Mouse (Mus musculus) granulocyte monocyte progenitor cell, adult 5-6 weeks (primary cell): Measurements from ENCODE around the gene Wwtr1. TPM values are rescaled to one million over a fixed set of nuclear protein-coding genes. Genes with fewer than 3 reads are reported as not detected.
A peak's percentile ranks its signal among the peaks of the same experiment; 100 is the strongest.

Source experiments
- ATAC-seq: replicated peaks from 2 replicates; pipeline ENCODE4 v1.8.0; 2016; ENCODE audit warnings: mild to moderate bottlenecking, moderate TSS enrichment, inconsistent platforms; ENCODE audit not compliant: poor library complexity, severe bottlenecking
- total RNA-seq, 2 experiments: library from RNA; stranded (forward) in 1 of 2; stranded (reverse) in 1 of 2; fragments of 200-712, 200-1000 nt in 1 of 2; fragments of >200 nt in 1 of 2; fragmentation: Nextera tagmentation in 1 of 2; gene quantifications; 2 replicates each; pipeline ENCODE4 v1.2.3; 2014 to 2017

The Wwtr1 gene
- total RNA-seq, 2 experiments from 2014 or later = not detected

- ATAC-seq = peak; percentile 37
Observed at GRCm38 (mm10) chr3:57470326-57470725, 105.4 kb downstream of the Wwtr1 start.

DNA sequence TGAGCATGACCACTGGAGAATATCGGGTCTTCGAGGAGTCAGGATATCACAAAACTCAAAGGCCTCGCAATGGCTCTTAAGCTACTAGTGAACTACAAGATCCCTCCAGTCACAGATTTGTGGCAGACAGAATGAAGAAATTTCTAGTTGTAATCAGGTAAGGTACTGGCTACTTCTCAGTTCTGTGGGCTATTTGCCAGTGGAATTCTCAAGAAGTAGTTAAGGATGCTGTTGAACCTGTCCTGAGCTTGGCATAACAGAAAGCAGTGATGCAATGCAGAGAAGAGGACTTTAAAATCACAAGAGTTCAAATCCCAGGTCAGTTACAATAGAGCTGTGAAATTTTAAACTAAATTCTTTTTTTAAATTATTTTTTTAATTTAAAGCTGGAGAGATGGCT, 106.4 kb downstream of the Wwtr1 start:
- ATAC-seq = no peak

GRCm38 (mm10) chr3:57466289-57466688, 109.4 kb downstream of the Wwtr1 start:
- no peak for ATAC-seq

DNA sequence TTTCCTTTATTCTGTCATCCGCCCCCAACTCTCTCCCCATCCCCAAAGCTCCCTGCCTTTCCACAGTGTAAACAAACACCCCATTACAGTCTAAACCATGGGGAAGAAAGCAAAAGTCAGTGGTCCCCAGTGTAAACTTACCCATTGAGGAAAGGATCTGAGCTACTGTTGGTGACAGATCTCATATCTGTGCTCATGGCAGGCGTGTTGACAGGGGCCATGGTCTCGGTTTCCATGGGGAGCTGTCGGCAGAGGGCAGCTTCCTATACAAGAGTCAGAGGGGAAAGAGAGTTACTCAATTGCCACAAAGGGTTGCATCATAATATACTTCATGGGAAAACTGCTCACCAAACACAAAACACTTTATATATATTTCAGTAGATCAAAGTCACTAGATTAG, 112.4 kb downstream of the Wwtr1 start:
- peak; percentile 42; the same call in 1 of the 2 replicates for ATAC-seq

DNA sequence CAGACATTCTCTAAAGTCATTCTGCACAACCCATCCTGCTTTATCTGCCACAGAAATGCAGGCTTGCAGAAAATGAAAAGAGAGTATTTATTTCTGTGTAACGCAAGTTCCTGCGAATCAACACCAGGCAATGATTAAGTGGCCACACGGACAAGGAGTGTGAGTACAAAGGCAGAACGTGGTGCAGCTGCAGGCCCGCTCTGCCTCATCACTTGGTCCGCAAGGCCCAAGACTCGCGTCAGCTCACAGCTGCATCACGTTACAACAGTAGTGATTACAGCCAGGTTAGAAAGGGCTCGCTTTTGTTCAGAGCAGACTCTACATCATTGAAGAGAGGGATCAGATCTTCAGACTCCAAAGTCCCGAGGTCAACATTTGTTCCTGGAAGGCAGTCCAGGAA, 117.1 kb downstream of the Wwtr1 start:
- ATAC-seq = no peak

DNA sequence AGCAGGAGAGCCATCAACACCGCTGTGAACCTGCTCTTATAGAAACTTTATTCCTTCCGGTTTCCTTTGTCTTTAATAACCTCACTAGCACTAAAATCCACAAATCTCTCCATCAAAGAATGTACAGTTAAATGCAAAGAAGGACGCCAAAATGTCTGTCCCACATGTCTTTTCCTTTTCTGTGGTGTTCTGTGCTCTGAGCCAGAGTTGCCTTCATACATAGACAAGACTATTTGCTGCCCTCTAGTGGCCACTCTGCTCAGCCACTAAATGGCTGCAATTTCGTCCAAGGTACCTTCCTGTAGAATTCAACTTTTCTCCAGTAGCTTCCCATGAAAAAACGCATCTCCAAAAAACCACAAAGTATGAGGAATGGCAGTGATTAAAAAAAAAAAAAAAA, 127.3 kb downstream of the Wwtr1 start:
- ATAC-seq = peak; percentile 61

DNA sequence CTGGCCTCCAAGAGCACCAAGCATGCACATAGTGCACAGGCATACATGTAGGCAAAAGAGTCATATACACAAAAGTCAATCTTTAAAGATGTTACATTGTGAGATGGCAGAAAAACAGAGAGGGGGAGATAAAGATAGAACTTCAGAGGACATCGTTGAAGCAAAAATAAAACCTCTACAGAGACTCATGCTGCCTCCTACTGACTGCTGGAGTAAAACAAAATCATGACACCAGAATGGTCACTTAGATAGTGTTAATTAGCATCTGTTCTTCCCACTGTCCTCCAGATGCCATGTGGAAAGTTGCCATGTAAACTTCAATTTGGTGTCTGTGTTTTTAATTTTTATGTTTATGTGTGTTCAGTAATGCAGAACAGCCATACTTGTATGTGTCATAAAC, 127.8 kb downstream of the Wwtr1 start:
- ATAC-seq = no peak

- ATAC-seq = no peak
Observed at GRCm38 (mm10) chr3:57445706-57446105, 130.0 kb downstream of the Wwtr1 start.

DNA sequence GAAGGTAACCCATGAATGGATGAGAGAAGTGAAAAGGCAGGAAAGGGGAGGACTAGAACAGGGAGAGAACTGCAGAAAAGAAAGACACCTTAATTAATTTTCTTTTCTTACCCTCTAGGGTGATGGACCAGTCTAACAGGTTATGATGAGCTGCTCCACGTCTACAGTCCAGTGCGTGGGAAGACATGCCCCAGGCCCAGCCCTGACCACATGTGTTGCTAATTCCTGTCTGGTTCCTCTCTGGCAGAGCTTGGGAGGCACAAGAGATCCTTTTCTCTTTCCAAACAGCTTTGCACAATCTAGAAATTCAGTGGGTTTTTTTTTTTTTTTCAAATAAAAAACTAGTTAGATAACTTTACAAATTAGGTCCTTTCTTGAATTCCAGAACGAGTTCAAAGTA, 134.8 kb downstream of the Wwtr1 start:
- ATAC-seq = no peak

- ATAC-seq = 0 out of 2 replicates have a peak, but pooled peaks have one; percentile 5
Observed at GRCm38 (mm10) chr3:57435364-57435763, 140.3 kb downstream of the Wwtr1 start.

- no peak for ATAC-seq
Observed at GRCm38 (mm10) chr3:57431706-57432105, 144.0 kb downstream of the Wwtr1 start.

DNA sequence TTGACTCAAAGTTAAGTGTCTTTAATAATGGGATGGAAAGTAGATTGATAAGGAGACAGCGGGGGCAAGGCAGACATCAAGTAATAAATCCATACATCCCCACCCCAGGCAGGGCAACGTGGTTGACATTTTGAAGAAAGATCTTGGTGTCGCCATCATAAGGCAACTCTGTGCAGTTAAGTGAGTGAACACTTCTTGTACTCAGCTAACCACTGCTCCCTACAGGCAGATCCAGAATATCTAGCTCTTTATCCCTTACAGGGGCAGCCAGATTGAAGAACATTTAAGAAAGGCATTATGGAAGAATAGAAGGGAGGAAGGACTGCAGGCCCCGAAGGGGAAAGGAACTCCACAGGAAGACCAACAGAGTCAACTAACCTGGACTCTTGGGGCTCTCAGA, 146.2 kb downstream of the Wwtr1 start:
- no peak for ATAC-seq

DNA sequence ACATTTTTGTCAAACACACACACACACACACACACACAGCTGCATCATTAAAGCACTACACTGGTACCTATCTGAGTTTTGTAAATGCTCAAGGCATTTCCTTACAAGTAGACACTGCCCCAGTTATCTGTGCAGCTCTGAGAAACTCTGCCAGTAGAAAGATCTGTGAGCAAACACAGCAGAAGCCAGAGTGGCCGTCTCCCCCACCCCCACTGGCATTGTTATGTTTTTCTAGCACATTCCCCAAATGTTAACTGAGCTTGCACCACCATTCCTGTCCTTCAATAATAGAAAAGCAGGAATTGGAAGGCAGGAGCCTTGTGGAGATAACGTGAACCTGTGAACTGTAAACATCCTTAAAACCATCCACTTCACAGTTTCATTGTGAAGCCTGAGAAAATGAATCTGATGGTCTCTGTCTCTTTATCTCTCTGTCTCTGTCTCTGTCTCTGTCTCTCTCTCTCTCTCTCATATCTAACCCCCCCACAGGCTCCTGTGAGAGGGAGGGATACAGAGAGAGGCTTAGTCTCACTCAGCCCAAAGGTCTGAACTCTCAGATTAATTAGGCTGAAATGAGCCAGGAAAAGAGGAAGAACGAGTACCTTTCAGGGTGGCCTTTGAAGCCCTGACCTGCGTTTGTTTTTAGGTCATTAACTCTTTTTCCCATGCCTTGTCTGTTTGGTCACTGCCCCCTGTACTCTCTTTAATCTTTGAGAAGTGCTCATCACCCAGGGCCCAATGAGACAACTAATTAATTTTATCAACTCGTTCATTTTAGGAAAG, 146.8 kb downstream of the Wwtr1 start:
- ATAC-seq = no peak

GRCm38 (mm10) chr3:57426351-57426750, 149.4 kb downstream of the Wwtr1 start:
- ATAC-seq = no peak

DNA sequence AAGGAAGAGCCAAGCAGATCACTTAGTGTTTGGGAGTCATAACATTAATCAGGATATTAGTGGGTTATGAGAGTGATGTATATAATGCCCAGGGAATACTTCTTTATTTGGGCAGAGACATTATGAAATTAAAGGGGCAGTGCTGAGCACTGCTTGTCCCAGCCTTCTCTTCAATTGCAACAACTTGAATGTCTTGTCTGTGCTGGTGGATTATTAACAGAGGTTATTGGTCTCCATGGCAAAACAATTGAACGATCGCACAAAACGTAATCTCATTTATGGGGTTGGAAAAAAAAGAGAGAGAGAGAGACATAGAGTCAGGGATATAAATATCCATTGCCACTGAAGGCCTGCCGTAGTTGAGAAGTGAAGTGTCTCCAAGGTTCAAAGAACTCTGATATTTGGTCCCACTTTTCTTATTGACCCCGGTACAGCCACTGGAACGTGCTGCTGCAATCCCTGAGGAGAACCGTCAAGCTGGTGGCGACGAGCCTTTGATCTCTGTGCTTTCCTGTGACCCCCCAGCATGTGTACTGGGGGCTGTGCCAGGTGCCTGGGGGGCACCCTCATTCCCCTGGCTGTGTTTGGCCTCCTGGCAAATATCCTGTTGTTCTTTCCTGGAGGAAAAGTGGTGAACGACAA, 150.5 kb downstream of the Wwtr1 start, which contains the start of gene Tm4sf4:
Gene Tm4sf4 (plus strand): TSS at position 226 of the 642 bp plus-strand sequence.
- no peak for ATAC-seq

- ATAC-seq = no peak
Observed at GRCm38 (mm10) chr3:57420660-57421059, 155.1 kb downstream of the Wwtr1 start.

DNA sequence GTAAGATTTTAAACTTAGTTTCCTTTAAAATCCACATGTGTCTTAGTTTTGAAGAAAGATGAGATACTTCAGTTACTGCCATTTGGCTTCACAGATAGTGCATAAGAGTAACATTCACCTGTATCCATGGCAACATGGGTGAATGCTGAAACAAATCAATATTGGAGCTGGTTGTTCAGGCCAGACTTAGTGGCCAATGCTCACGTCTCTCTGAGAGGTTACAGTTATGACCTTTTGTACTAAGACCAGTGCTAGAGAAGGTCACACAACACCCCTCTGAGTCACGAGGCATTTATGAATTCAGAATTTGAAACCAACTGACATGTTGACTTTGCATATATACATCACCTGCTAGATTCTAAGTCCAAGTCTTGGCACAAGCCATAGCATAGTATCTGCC, 155.5 kb downstream of the Wwtr1 start:
- no peak for ATAC-seq

GRCm38 (mm10) chr3:57411535-57411934, 164.2 kb downstream of the Wwtr1 start:
- ATAC-seq = no peak
